11 mouse cellular contexts compared by ENCODE assay signal in genomic region chr10:62194461-62194860, GRCm38 (mm10). TPM values are rescaled to one million over a fixed set of nuclear protein-coding genes. Genes with fewer than 3 reads are reported as not detected.
DNase-seq lines count a peak whose midpoint lies in the region; ATAC-seq and TF ChIP-seq lines count a peak whose summit lies in the region.
"Had no signal": no experiment of that assay in that cellular context is flagged by ENCODE, and none has a peak within 500 bp of the region (broad histone marks: within the 10 kb centered on the region; RNA-seq: fewer than 3 reads in every experiment).

No protein-coding gene starts in this region.

- H3K4me1 ChIP-seq in neural tube, embryonic 15.5 days = peaks cover 10% of the 10 kb centered on the region; the same call in 1 of the 2 replicates
- peaks cover 3% of the 10 kb centered on the region; the same call in 1 of the 2 replicates for H3K4me1 ChIP-seq in heart, embryonic 11.5 days (ENCODE audit: control insufficient read depth, insufficient read depth, low read length)

- H3K9ac ChIP-seq in neural tube, embryonic 15.5 days (replicated peaks) = no peak overlapping the region
- no peak overlapping the region for H3K9ac ChIP-seq in heart, embryonic 11.5 days (ENCODE audit: low read depth, low read length)
- H3K9ac ChIP-seq: neural tube, embryonic 12.5 days had no signal

- H3K4me3 ChIP-seq in gastrocnemius, adult 2 months = no peak overlapping the region
- H3K4me3 ChIP-seq in layer of hippocampus, adult 2 months = no peak overlapping the region
- H3K4me3 ChIP-seq in neural tube, embryonic 15.5 days (replicated peaks) = no peak overlapping the region
- no peak overlapping the region for H3K4me3 ChIP-seq in heart, embryonic 11.5 days (ENCODE audit: low read depth, low read length)
- H3K4me3 ChIP-seq: neural tube, embryonic 12.5 days had no signal

- DNase-seq in gastrocnemius, adult 2 months = peak; percentile 24
- DNase-seq in gastrocnemius, postnatal 36 days = no peak
- DNase-seq in cerebellum, adult 18-20 months = peak; percentile 39 to 51
- peak; percentile 63 to 80 for DNase-seq in layer of hippocampus, adult 2 months (ENCODE audit: low spot score in 2 of 2)
- DNase-seq in thymus, postnatal 14 days = no peak
- DNase-seq: heart, adult 11 months; kidney, postnatal 25 days had no signal

- no peaks in the 10 kb centered on the region for H3K36me3 ChIP-seq in neural tube, embryonic 15.5 days
- no peaks in the 10 kb centered on the region for H3K36me3 ChIP-seq in heart, embryonic 11.5 days (ENCODE audit: control insufficient read depth, insufficient read depth, low read length)
- H3K36me3 ChIP-seq: neural tube, embryonic 12.5 days had no signal

- no peak for TF ChIP-seq CTCF in gastrocnemius, adult 2 months (IDR thresholded peaks at IDR 0.05)
- TF ChIP-seq CTCF in layer of hippocampus, adult 2 months (conservative IDR thresholded peaks at IDR 0.05) = no peak

- H3K4me2 ChIP-seq in neural tube, embryonic 15.5 days = no peak overlapping the region
- H3K4me2 ChIP-seq in heart, embryonic 11.5 days = no peak overlapping the region
- H3K4me2 ChIP-seq: neural tube, embryonic 12.5 days had no signal

- intact Hi-C loops in gastrocnemius, adult 2 months (cut with DNase I) = no loop called here
- intact Hi-C loops in gastrocnemius, postnatal 36 days (cut with DNase I) = no loop called here

- H3K9me3 ChIP-seq in neural tube, embryonic 15.5 days (replicated peaks) = no peaks in the 10 kb centered on the region
- no peaks in the 10 kb centered on the region for H3K9me3 ChIP-seq in heart, embryonic 11.5 days (replicated peaks; ENCODE audit: control insufficient read depth, low read length)
- H3K9me3 ChIP-seq: neural tube, embryonic 12.5 days had no signal

- 65% methylated on average over 5 of the region's 5 CpGs for WGBS in neural tube, embryonic 15.5 days
- WGBS in heart, embryonic 11.5 days (ENCODE audit: insufficient replicate concordance) = 63% methylated on average over 5 of the region's 5 CpGs

- peak overlapping the region; percentile 86 for H3K27ac ChIP-seq in gastrocnemius, adult 2 months
- peak overlapping the region; percentile 87 for H3K27ac ChIP-seq in layer of hippocampus, adult 2 months
- H3K27ac ChIP-seq in neural tube, embryonic 15.5 days (replicated peaks) = peak overlapping the region; percentile 58
- no peak overlapping the region for H3K27ac ChIP-seq in heart, embryonic 11.5 days (ENCODE audit: low read depth, low read length)
- H3K27ac ChIP-seq: neural tube, embryonic 12.5 days had no signal

- H3K27me3 ChIP-seq in neural tube, embryonic 15.5 days (replicated peaks) = no peaks in the 10 kb centered on the region
- no peaks in the 10 kb centered on the region for H3K27me3 ChIP-seq in heart, embryonic 11.5 days (ENCODE audit: control insufficient read depth, insufficient read depth, low read length)
- H3K27me3 ChIP-seq: neural tube, embryonic 12.5 days had no signal

- peak; percentile 82 for ATAC-seq in neural tube, embryonic 15.5 days (ENCODE audit: low FRiP score)
- ATAC-seq in megakaryocyte-erythroid progenitor cell, adult 5-6 weeks (replicated peaks; ENCODE audit: low FRiP score, low TSS enrichment, poor library complexity, severe bottlenecking) = no peak
- ATAC-seq in heart, embryonic 11.5 days (replicated peaks; ENCODE audit: insufficient number of reproducible peaks, low FRiP score, low TSS enrichment) = no peak

RNA-seq across cellular contexts. Expression of gene Tspan15, which starts 36.6 kb away (rescaled TPM):
- 1 to 10 TPM; 3.5 to 6.0 TPM for total RNA-seq in gastrocnemius, adult 2 months (2021)
- total RNA-seq in gastrocnemius, postnatal 36 days (2021) = 1 to 10 TPM; 3.5 to 6.4 TPM
- 10 to 100 TPM; 13.6 to 15.9 TPM for total RNA-seq in layer of hippocampus, adult 2 months (2021)
- polyA plus RNA-seq in neural tube, embryonic 15.5 days (2015; fragmentation: Nextera tagmentation; extraction: Ambion mirVana) = 16.6 and 22.8 TPM in 2 replicates
- total RNA-seq in megakaryocyte-erythroid progenitor cell, adult 5-6 weeks (2014; fragmentation: Nextera tagmentation) = 1.9 and 10.3 TPM in 2 replicates
- total RNA-seq in megakaryocyte-erythroid progenitor cell, adult 5-6 weeks (2017) = 1.5 and 1.7 TPM in 2 replicates
- polyA plus RNA-seq in heart, embryonic 11.5 days (2014; fragmentation: Nextera tagmentation; extraction: Ambion mirVana) = 2.8 and 5.0 TPM in 2 replicates

RNA-seq across cellular contexts. Expression of gene Fam241b, which starts 50.7 kb away (rescaled TPM):
- total RNA-seq in gastrocnemius, adult 2 months (2021) = 1 to 10 TPM in 1 of 2 experiments, under 1 TPM in 1; 0.99 to 1.2 TPM
- under 1 TPM; 0.42 to 0.54 TPM for total RNA-seq in gastrocnemius, postnatal 36 days (2021)
- total RNA-seq in layer of hippocampus, adult 2 months (2021) = 10 to 100 TPM; 36.2 to 40.6 TPM
- 114 and 139 TPM in 2 replicates for polyA plus RNA-seq in neural tube, embryonic 15.5 days (2015; fragmentation: Nextera tagmentation; extraction: Ambion mirVana)
- 0.28 TPM in 1 of 2 replicates, not detected in the other for total RNA-seq in megakaryocyte-erythroid progenitor cell, adult 5-6 weeks (2014; fragmentation: Nextera tagmentation)
- 0.14 TPM in 1 of 2 replicates, not detected in the other for total RNA-seq in megakaryocyte-erythroid progenitor cell, adult 5-6 weeks (2017)
- 0.96 and 1.2 TPM in 2 replicates for polyA plus RNA-seq in heart, embryonic 11.5 days (2014; fragmentation: Nextera tagmentation; extraction: Ambion mirVana)

RNA-seq across cellular contexts. Expression of gene Tacr2, which starts 57.8 kb away (rescaled TPM):
- not detected for total RNA-seq in gastrocnemius, adult 2 months (2021)
- total RNA-seq in gastrocnemius, postnatal 36 days (2021) = not detected
- not detected for total RNA-seq in layer of hippocampus, adult 2 months (2021)
- 0.13 and 0.20 TPM in 2 replicates for polyA plus RNA-seq in neural tube, embryonic 15.5 days (2015; fragmentation: Nextera tagmentation; extraction: Ambion mirVana)
- not detected in 2 replicates for total RNA-seq in megakaryocyte-erythroid progenitor cell, adult 5-6 weeks (2014; fragmentation: Nextera tagmentation)
- total RNA-seq in megakaryocyte-erythroid progenitor cell, adult 5-6 weeks (2017) = not detected in 2 replicates
- polyA plus RNA-seq in heart, embryonic 11.5 days (2014; fragmentation: Nextera tagmentation; extraction: Ambion mirVana) = not detected in 2 replicates
- polyA plus RNA-seq: neural tube, embryonic 12.5 days had no signal

Comparison
In these comparisons a context has a peak if more than half of its experiments do, and no peak if none do; other contexts are left out.
1. DNase-seq: peak in gastrocnemius, adult 2 months (single experiment), cerebellum, adult 18-20 months (2 of 2) and layer of hippocampus, adult 2 months (2 of 2); none in gastrocnemius, postnatal 36 days (0 of 2) and thymus, postnatal 14 days (single experiment).
2. RNA of gene Fam241b, which starts 50.7 kb away (total RNA-seq): 36.2 to 40.6 TPM in layer of hippocampus, adult 2 months; 0.99 to 1.2 TPM in gastrocnemius, adult 2 months, 0.42 to 0.54 TPM in gastrocnemius, postnatal 36 days and 0.14 to 0.28 TPM in megakaryocyte-erythroid progenitor cell, adult 5-6 weeks; every median in the first group is over 10 times any median in the second.